Mouse (Mus musculus): ENCODE measurements around the gene Ggps1. TPM values are rescaled to one million over a fixed set of nuclear protein-coding genes. Genes with fewer than 3 reads are reported as not detected.

Ggps1 gene
- polyA plus RNA-seq, 1 experiment from 2014 or later: 58.7 TPM

GRCm38 (mm10) chr13:14002706-14003105 lies 60.6 kb downstream of the Ggps1 start:
- H3K4me1 ChIP-seq: no peaks in the 10 kb centered on the region
- DNase-seq (ENCODE audit: low spot score): no peak
- H3K27me3 ChIP-seq (ENCODE audit: low read depth, poor library complexity, severe bottlenecking): no peaks in the 10 kb centered on the region
- H3K4me3 ChIP-seq: no peak overlapping the region
- no peak overlapping the region for H3K27ac ChIP-seq (replicated peaks)
- H3K36me3 ChIP-seq: peaks cover 93% of the 10 kb centered on the region
- H3K9me3 ChIP-seq (replicated peaks): no peaks in the 10 kb centered on the region
- 95% methylated on average over 2 of the region's 2 CpGs for WGBS

Other genes with a start within 250 kb of the Ggps1 start
- 37.9 and 44.3 TPM in 2 replicates for gene B3galnt2, start 109.0 kb downstream of the Ggps1 start, polyA plus RNA-seq (2016; fragmentation: Nextera tagmentation; extraction: Ambion mirVana)
- 50.9 and 65.6 TPM in 2 replicates for gene Tbce, start 23.9 kb downstream of the Ggps1 start, polyA plus RNA-seq (2016; fragmentation: Nextera tagmentation; extraction: Ambion mirVana)
- gene Arid4b, start 256 bp downstream of the Ggps1 start, polyA plus RNA-seq (2016; fragmentation: Nextera tagmentation; extraction: Ambion mirVana): 63.3 and 77.4 TPM in 2 replicates

Measured in midbrain, embryonic 10.5 days (tissue).